Mouse (Mus musculus): ENCODE results near the gene Reck.

Gene Reck

GRCm38 (mm10) chr4:43970393-43971330 lies 95.3 kb downstream of the Reck start:
- DNase-seq (ENCODE audit: low spot score): no peak

DNA sequence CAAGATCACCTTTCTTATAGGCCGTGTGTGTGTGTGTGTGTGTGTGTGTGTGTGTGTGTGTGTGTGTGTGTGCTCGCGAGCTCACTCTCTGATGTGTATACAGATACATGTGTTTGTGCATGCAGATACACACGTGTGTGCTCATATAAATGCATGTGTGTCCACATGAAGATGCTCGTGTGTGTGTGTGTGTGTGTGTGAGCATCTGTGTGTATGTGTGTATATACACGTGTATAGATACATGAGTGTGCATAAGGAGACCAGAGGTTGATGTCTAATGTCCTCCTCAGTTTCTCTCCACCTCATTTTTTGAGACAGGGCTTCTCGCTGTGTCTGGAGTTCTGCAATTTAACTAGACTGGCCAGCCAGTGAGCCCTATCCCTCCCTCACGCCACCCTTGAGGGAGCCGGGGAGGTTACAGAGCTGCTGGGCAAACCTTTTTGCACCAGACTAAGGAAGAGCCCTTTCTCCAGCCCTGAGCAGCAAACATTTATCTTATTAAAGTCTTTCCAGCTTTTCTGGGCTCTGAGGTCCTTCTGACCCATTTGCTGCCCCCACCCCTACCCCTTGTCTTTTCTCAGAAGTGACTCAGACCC lies 96.3 kb downstream of the Reck start:
- no peak for DNase-seq (ENCODE audit: low spot score)

GRCm38 (mm10) chr4:43972137-43972591 lies 96.8 kb downstream of the Reck start:
- peak; percentile 21 for DNase-seq (ENCODE audit: low spot score)

DNA sequence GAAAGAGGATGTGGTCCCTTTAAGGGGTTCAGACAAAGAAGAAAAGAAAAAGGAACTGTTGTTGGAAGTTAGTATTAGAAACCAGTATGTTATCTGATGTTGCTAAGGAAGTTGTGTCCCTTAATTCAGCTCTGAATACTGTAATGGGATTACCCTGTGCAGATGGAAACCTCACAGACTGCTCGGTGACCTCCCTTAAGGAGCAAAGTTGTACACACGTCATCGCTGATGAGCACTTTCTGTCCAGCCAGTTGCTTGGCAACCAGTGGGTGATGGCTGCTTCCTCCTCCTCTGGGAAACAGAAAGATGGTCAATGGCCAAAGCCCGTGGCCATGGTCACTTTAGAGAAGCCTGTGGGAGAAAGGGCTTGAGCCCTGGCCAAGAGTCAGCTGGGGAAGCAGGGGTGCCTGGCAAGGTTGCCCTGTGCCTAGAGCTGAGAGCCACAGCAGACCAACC lies 98.2 kb downstream of the Reck start:
- peak; percentile 13 for DNase-seq (ENCODE audit: low spot score)

DNA sequence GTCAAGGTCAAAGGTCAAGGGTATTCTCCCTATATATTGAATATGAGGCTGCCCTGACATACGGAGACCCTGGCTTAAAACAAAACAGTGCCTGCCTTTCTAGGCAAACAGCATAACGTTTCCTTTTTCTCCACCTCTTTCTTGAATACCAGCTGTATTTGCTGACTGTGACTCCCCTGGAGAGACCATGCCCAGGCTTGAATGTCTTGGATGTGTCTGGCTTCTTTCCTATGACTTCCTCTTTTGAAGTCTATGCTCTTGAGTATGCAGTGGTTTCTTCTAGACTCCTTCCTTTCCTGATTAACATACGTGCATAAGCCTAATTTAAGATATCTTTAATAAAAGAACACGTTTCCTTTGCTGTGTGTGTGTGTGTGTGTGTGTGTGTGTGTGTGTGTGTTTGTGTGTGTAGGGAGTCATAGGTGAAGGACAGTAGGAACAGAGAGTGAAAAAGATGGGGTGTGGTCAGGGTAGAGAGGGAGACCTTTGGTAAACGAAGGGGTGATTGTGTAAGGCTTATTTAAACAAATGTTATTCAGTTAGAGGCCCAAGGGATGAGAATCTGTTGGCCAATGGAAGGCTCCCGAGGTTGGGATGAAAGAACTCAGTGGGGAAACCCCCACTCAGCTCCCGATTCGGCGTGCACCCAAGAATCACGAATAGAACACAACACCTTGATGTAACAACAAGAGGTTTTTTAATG lies 99.7 kb downstream of the Reck start:
- DNase-seq (ENCODE audit: low spot score): no peak

DNA sequence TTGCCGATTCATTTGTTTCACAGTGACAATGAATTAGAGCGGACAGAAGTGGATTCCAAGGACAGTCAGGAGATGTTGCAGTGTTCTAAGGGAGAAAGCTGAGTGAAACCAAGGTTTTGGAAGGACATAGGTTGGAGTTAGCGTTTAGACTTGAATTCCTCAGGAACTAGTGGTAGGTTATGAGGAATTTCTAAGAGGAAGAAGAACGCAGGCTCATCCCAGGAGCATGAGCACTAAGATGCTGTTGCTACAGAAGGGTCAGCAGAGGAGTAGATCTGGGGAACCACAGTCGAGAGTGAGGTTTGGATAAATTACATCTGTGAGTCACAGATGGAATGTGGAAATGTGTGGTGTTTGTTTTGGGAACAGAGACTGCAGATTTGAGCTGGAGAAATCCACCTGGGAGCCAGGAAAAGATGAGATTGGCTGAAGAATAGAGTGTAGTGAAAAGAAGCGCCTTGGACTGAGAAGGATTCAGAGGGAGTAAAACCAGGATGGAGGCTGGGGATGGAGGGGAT lies 101.0 kb downstream of the Reck start:
- DNase-seq (ENCODE audit: low spot score): no peak

DNA sequence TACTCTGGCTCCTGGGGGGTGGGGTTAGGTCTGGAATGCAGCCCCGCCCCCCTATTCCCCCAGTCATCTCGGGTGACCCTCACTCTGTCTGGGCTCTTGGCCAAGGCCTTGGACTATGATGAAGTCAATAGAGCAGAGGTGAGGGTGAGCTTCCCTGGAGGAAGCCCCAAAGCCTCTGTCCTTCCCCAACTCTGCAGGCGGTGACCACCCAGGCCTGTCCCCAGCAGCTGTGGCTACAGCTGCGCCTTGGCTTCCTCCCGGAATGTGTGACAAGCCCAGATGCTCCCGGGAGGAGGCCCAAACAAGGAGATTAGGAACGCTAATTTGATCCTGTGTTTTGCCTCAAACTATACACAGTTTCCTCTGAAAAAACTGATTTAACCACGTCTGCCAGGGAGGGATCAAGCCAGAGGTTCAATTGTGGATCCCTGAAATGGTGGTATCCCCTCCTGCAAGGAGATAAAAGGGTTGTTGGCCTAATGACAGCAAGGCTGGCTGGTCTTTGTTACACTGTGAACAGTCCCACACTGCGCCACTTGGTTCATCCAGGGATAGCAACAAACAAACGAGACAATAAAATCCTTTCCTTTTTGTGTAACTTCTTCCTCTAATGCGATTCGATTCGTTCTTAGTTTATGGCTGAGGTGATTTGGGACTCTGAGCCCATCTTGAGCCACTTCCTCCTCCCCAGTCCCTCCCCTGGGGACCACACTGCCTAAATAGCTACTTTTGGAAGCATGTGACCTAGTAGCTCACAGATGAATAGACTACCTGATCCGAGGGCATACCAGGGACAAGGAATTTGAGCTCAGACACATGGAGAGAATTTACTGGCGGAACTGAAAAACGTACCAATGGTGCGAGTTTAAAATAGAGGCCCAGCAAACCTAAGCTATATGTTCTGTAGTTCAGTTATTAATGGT lies 103.5 kb downstream of the Reck start:
- DNase-seq (ENCODE audit: low spot score): no peak

- DNase-seq (ENCODE audit: low spot score): no peak
Observed at GRCm38 (mm10) chr4:43979746-43980145, 104.4 kb downstream of the Reck start.

- no peak for DNase-seq (ENCODE audit: low spot score)
Observed at GRCm38 (mm10) chr4:43980236-43980635, 104.9 kb downstream of the Reck start.

DNA sequence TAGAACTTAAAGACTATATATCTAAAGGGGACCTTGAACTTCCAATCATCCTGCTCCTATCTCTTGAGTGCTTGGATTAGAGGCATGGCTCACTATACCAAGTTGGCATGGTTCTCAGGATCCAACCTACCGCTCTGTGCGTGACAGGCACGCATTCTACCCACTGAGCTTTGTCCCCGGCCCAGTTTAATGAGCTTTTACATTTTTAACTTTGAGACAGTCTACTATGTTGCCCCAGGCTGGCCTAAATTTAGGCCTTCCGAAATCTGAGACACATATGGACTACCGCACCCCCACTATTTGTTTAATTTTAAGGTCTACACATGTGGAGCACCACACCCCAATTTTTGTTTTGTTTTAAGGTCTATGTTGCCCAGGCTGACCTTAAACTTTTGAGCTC lies 105.5 kb downstream of the Reck start:
- no peak for DNase-seq (ENCODE audit: low spot score)

GRCm38 (mm10) chr4:43981251-43981650 lies 105.9 kb downstream of the Reck start:
- DNase-seq (ENCODE audit: low spot score): no peak

- peak; percentile 86 for DNase-seq (ENCODE audit: low spot score)
Observed at GRCm38 (mm10) chr4:43982053-43982732, 106.9 kb downstream of the Reck start.

GRCm38 (mm10) chr4:43983181-43983580 lies 107.9 kb downstream of the Reck start, which contains the start of gene Ccin:
Ccin (plus strand) TSS chr4:43983483.
- DNase-seq (ENCODE audit: low spot score): no peak

DNA sequence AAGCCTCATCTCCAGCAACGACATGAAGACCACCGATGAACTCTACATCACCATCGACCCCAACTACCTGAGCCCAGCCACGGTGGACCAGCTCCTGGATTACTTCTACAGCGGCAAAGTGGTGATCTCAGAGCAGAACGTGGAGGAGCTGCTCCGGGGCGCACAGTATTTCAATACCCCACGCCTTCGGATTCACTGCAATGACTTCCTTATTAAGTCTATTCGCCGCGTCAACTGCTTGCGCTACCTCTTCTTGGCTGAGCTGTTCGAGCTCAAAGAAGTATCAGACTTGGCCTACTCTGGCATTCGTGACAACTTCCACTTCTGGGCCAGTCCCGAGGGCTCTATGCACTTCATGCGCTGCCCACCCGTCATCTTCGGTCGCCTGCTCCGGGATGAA lies 108.4 kb downstream of the Reck start:
- DNase-seq (ENCODE audit: low spot score): no peak

DNA sequence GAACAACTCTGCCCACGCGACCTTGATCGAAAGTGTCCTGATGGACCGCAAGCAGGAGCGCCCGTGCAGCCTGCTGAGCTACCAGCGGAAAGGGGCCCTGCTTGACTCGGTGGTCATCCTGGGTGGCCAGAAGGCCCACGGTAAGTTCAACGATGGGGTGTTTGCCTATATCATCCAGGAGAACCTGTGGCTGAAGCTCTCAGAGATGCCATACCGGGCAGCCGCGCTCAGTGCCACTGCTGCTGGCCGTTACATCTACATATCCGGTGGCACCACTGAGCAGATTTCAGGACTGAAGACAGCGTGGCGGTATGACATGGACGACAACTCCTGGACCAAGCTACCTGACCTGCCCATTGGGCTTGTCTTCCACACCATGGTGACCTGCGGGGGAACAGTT lies 109.0 kb downstream of the Reck start:
- no peak for DNase-seq (ENCODE audit: low spot score)

- DNase-seq (ENCODE audit: low spot score): no peak
Observed at GRCm38 (mm10) chr4:43988976-43989375, 113.6 kb downstream of the Reck start.

DNA sequence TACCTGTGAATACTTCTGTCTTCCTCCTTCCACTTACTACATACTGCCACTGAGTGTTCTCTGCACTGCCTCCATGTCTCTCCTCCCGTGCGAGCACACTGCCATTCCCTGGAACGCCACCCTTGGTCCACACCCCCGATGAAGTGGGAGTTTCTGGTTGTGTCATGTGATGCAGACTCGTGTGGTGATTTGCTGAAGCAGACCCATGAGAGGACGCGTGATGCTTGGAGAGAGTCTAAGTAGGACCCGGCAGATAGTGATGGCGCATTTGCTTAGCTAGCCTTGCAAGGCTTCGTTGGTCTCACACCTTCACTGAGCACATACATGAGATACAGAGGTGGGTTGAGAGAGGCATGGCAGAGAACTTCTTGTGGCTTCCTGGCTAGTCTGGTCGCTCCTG lies 117.7 kb downstream of the Reck start:
- DNase-seq (ENCODE audit: low spot score): no peak

DNA sequence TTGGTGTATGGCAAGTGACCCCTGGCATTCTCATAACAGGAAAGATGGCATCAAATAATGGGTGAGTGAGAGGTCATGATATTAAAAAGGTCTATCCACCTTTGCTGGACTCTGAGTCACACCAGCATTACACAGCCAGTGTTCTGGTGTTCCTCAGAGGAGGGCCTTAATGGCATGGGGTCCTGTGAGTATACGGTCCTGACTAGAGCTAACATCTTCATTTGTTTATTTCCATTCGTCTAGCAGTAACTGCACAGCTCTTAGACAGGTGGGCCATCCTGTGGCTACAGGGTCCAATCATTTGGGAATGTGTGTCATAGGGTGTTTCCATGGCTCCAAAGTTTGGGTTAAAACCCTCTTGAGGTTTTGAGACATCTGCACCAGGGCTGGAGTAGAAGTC lies 119.0 kb downstream of the Reck start:
- DNase-seq (ENCODE audit: low spot score): no peak
